In genomic region chr9:52018505-52018904, GRCm38 (mm10) we compare ENCODE assay signal across 24 mouse cellular contexts.
"Had no signal": no experiment of that assay in that cellular context is flagged by ENCODE, and none has a peak within 500 bp of the region (broad histone marks: within the 10 kb centered on the region; RNA-seq: fewer than 3 reads in every experiment).

No protein-coding gene starts in this region.

- H3K27ac ChIP-seq: heart, embryonic 13.5 days; heart, embryonic 15.5 days; hindbrain, embryonic 13.5 days; hindbrain, embryonic 15.5 days; hindbrain, postnatal 0 days; kidney, embryonic 15.5 days; kidney, postnatal 0 days; limb, embryonic 10.5 days; limb, embryonic 12.5 days had no signal

- DNase-seq: gastrocnemius, postnatal 14 days; heart, adult 18-20 months; heart, postnatal 14 days; heart, postnatal 36 days; kidney, adult 11 months; kidney, adult 2 months; kidney, adult 9 months; kidney, postnatal 14 days; kidney, postnatal 36 days; layer of hippocampus, adult 9-11 months; layer of hippocampus, postnatal 36 days; liver had no signal

- H3K9me3 ChIP-seq: heart, embryonic 13.5 days; heart, embryonic 15.5 days; hindbrain, embryonic 13.5 days; hindbrain, embryonic 15.5 days; kidney, embryonic 15.5 days; limb, embryonic 10.5 days; limb, embryonic 12.5 days had no signal

- H3K9ac ChIP-seq: heart, embryonic 13.5 days; heart, embryonic 15.5 days; hindbrain, embryonic 13.5 days; hindbrain, embryonic 15.5 days; kidney, embryonic 15.5 days; limb, embryonic 12.5 days had no signal

- H3K27me3 ChIP-seq: heart, embryonic 13.5 days; heart, embryonic 15.5 days; hindbrain, embryonic 13.5 days; hindbrain, embryonic 15.5 days; kidney, embryonic 15.5 days; limb, embryonic 12.5 days had no signal

- H3K4me1 ChIP-seq: heart, embryonic 13.5 days; heart, embryonic 15.5 days; hindbrain, embryonic 13.5 days; hindbrain, embryonic 15.5 days; kidney, embryonic 15.5 days; limb, embryonic 10.5 days; limb, embryonic 12.5 days had no signal

- H3K4me3 ChIP-seq: heart, embryonic 13.5 days; heart, embryonic 15.5 days; hindbrain, embryonic 13.5 days; hindbrain, embryonic 15.5 days; kidney, embryonic 15.5 days; limb, embryonic 10.5 days; limb, embryonic 12.5 days had no signal

- ATAC-seq: hindbrain, postnatal 0 days; intestine, embryonic 16.5 days had no signal

- H3K36me3 ChIP-seq: heart, embryonic 13.5 days; heart, embryonic 15.5 days; hindbrain, embryonic 13.5 days; hindbrain, embryonic 15.5 days; kidney, embryonic 15.5 days; limb, embryonic 10.5 days; limb, embryonic 12.5 days had no signal

- H3K4me2 ChIP-seq: heart, embryonic 11.5 days; heart, embryonic 13.5 days; heart, embryonic 15.5 days; hindbrain, embryonic 13.5 days; hindbrain, embryonic 15.5 days; kidney, embryonic 15.5 days; limb, embryonic 12.5 days; liver, embryonic 11.5 days had no signal
